Mouse (Mus musculus) inflammation-experienced regulatory T-cells, adult 6 months (primary cell): ENCODE results near the gene Cd151. TPM values are rescaled to one million over a fixed set of nuclear protein-coding genes. Genes with fewer than 3 reads are reported as not detected.

Experiments
- ATAC-seq: one replicate; pipeline ENCODE4 v1.8.0; 2017
- polyA plus RNA-seq, 3 experiments: library from polyadenylated mRNA; unstranded; fragments of 100-300 nt; shearing (Covaris generic); gene quantifications; one replicate each; pipeline ENCODE4 v1.2.1; 2017

Gene Cd151
- polyA plus RNA-seq, 3 experiments from 2014 or later: 6.0 to 8.7 (median 8.5) TPM

DNA sequence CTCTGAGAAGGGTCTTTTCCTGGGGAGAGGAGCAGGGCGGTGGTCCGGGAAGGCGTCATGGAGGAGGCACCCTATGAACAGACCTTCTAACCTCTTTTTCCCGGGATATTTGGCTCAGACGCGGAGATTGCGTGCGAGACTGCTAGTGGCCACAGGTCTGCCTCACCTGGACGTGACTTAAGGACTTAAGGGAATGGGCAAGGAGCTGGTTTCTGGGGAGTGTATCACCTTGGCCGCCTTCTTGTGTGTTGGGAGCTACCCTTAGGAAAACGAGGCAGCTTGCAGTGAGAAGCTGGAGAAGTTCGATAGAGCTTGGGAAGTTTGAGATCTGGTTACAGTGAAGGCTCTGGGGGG is 8.6 kb downstream of the Cd151 start:
- no peak for ATAC-seq

DNA sequence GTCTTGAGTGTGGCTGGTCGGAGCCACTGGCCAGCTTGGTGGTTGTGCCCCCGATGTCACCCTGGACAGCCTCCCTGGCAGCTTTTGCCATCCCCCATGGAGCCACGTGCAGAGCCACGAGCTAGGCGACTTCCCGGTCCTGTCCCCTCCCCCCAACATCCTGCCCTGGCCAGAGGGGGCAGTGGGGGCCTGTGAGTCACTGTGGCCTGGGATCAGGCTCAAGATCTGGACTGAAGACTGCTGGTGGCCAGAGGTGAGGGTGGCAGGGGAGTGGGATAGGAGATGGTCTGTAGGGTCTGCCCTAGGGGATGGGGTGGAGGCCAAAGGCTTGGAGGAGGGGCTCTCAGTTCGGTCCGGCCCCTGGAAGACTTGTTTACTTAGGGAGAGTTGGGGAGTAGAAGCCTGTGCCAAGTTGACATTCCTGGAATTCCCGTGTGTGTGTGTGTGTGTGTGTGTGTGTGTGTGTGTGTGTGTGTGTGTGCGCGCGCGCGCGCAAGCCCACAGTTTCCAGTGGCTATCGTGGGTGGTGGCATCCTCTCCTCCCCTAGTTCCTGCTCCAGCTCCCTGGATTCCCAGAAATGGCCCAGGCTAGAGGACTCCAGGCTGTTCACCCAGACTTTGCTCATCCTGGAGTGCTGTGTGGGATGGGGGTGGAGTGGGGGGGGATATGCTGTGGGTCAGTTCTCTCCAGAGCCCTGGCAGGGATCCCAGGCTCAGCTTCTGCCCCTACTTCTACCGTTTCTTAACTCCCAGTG is 9.2 kb downstream of the Cd151 start:
- no peak for ATAC-seq

GRCm38 (mm10) chr7:141476981-141477370 is 9.8 kb downstream of the Cd151 start:
- no peak for ATAC-seq

GRCm38 (mm10) chr7:141477578-141478269 is 10.5 kb downstream of the Cd151 start:
- ATAC-seq: no peak

- ATAC-seq: no peak
Measured at GRCm38 (mm10) chr7:141478270-141478748, 11.1 kb downstream of the Cd151 start.

DNA sequence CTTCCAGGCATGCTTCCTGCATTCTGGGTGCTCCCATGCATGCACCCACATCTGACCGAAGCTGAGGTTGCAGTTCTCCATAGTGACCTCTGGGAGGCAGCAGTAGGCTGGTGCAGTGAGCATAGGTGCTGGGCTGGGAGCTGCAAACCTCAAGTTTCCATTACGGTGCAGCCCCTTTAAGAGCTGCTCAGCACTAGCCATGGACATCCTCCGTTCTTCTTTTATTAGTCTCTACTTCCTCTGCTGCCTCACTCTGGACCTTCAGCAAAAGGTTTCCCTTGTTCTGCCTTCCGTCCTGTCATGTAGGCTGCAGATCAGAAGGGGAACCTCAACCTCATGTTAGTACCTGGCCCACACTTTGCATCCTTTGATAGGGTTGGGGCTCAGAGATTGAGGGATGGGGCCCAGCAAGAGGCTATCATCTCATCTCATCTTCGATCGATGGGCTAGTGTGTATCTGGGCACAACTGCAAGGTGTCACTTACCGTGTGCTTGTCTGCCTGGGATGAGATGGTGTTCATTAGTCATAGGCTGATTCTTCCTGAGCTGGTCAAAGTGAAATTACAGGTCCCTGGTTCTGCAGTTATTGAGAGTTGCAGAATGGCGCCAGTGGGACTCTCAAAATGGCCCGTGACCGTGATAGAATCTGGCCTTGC is 13.8 kb downstream of the Cd151 start:
- ATAC-seq: peak; percentile 88

GRCm38 (mm10) chr7:141481498-141482401 is 14.6 kb downstream of the Cd151 start:
- peak; percentile 27 for ATAC-seq

DNA sequence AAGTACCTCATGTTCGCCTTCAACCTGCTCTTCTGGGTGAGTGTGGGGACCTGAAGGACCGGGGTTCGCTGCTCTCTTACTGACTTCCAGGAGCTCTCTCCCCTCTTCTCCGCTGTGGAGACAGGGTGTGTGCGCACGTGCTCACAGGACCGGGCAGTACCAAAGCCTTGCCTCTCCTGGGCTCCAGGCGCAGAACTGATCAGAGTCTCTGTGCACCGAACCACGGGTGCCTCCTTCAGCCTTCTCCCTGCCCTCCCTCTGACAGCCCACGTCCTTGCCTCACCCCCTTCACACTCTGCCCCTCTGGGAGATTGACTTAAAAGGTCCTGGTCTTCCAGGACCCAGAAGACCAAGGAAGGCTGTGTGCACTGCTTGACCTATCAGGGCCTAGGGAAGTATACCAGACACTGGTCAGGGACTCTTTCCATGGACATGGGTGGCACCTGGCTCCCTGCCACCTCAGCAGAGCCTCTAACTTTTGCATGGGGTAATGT is 15.4 kb downstream of the Cd151 start:
- ATAC-seq: no peak

DNA sequence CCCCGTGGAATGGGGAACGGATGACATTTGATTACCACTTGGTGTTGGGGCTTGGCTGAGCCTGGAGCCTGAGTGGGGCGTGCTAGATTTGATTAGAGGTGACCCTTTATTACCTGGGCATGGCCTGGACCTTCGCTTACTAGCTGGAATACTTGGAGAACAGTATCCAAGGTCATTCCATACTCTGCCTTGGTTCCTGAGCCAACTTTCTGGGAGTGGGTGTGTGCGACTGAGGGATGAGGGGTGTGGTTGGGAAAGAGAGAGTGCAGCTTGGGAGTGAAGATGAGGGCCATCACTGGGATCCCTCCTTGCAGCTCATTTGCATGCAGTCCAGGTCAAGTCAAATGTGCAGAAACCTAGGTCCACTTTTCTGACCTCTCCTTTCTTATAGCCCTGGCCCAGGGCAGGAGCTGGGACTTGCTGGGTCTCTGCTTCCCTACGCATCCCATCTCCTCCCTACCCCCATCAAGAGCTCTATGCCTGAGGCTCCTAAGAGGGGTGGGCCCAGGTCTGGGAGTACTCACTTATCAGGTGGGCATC is 16.0 kb downstream of the Cd151 start:
- ATAC-seq: no peak

DNA sequence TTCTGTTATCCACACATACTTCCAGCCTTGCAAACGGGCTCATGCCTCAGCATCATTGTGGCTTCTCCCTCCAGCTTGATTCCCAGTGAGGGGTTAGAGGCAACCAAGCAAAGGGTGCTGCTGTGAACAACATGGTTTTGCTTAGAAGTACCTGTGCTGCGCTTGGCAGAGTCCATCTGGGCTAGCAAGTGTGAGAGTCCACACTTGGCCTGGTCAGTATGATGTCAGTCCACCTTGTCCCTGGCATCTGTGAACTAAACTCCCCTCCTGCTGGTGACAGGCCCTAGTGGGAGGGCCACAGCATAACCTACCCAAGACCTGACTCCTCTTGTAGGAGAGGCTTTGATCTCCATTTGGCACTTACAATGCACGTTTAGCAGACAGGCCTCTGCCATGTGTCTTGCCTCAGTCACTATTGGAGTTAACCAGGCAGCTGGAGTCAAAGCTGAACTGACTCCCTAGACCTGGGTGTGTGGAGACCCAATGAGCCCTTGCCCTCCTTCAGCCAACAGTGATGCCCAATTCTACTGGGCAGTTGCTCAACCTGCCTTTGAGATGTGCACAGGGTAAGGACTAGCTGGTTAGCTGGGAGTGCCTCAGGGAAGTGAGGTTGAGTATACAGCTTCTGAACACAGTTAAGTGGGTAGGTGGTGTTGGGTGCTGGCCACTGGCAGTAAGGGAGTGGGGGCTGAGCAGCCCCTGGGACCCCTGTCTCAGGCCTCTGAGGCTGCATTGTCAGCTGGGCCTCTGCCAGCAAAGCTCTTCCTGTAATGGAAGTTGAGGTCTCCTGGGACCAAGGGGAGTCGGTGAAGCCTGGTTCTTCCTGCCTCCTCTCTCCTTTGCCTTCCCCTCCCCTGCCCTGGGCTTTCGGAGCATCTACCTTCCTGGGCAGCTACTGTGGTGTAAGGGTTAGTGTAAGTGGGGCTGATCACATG is 17.3 kb downstream of the Cd151 start:
- no peak for ATAC-seq

DNA sequence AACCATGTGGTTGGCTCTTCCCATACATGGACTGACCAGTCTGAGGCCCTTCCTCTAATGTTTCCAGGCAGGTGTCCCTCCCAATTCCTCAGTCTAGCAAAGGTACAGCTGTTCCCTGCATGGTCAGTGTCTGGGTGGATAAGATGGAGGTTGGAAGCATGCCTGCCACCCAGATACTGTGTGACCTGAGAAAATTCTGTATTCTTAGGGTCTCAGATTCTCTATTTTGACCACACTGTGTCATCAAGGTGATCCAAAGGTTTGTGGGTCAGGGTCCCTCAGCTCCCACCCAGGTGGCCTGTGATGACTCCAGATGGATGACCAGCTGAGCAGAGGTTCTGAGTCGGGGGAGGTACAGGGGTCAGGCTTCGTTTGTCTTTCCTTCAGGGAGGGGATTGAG is 18.0 kb downstream of the Cd151 start:
- no peak for ATAC-seq

DNA sequence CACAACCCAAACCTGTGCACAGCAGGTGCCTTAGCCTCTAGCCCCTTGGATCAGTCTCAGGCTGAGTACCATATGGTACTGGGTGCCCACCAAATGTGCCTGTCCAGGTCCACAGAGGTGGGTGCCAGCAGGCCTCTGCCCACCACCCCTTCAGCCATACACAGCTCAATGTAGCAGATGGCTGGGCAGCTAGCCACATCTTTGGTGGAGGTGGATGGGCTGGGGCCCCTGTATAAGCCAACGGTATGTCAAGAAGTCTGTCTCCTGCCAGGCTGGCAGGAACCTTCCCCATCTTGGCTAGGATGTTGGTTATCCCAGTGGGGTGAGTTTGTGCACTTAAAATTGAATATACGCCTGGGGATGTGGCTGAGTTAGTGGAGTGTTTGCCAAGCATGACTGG is 18.4 kb downstream of the Cd151 start:
- no peak for ATAC-seq

- no peak for ATAC-seq
Measured at GRCm38 (mm10) chr7:141486239-141486638, 19.0 kb downstream of the Cd151 start.

GRCm38 (mm10) chr7:141487141-141487540 is 19.9 kb downstream of the Cd151 start:
- no peak for ATAC-seq

- ATAC-seq: no peak
Measured at GRCm38 (mm10) chr7:141491151-141491550, 24.0 kb downstream of the Cd151 start.

GRCm38 (mm10) chr7:141492738-141493137 is 25.5 kb downstream of the Cd151 start:
- no peak for ATAC-seq

DNA sequence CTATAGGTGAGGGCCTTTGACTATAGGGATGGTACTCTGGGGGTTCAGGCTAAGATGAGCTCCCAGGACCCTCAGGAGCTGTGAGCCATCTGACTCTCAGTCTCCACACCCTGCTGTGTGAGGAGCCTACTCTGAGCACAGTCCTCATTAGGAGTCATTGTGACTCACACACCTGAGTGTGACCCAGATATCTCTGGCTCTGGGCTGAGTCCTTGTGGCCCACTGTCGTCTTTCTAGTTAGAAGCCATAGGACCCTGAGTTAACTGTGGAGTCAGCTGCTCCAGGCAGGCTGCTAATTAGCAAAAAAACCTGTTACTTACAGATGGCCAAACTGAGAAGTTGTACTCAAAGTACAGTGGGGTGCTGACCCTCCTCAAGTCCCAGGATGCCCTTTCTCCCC is 26.5 kb downstream of the Cd151 start:
- ATAC-seq: no peak

DNA sequence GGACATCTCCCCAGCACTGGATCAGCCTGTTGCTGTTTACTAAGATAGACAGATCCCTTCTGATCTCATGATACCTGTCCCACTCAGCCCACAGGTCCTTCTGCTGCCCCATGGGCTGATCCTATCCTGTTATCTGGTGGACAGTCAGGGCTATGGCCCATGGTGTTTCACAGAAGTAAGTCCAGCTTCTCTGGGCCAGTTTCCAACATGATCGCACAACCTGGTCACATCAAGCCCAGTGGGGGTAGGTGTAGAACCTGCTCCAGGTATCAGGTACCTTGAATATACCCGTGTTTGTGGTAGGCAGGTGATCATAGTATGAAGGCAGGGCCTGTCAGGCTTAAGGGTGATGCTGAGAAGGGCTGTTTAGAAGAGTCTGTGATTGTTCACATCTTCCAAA is 28.2 kb downstream of the Cd151 start:
- ATAC-seq: no peak

DNA sequence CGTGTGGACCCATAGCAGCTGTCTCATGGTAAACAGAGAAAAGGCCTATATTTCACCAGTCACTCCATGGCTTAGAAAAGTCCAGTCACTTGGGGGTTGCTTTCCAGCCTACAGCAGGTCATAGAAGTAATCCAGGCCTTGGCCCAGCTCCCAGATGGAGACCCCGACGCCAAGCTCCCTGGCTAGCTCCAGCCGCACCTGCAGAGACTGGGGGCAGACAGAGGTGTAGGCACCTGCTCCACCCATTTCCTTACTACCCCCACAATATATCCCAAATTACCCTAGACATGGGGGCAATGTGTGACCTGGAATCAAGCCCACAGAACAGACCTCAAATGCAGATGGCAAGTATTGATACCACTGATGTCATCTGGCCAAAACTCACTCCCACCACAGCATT is 28.7 kb downstream of the Cd151 start:
- ATAC-seq: no peak

DNA sequence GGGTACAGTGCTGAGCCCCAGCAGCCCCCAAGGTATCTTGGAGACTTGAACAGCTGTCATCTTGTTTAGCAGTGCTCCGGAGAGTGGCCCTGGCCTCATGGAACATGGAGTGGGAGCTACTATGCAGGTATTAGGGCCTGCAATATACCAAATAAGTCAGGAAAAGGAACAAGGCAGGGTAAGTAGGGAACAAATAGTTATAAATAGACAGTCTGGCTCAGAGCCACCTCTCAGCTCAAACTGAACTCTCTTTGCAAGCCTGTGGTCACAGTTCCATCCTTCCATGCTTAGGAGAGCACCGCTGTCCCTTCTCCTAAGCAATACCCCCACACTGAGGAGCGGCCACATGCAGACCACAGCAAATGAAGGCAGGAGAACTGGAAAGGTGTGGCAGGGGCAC is 30.4 kb downstream of the Cd151 start:
- no peak for ATAC-seq
